In the genomic region with DNA sequence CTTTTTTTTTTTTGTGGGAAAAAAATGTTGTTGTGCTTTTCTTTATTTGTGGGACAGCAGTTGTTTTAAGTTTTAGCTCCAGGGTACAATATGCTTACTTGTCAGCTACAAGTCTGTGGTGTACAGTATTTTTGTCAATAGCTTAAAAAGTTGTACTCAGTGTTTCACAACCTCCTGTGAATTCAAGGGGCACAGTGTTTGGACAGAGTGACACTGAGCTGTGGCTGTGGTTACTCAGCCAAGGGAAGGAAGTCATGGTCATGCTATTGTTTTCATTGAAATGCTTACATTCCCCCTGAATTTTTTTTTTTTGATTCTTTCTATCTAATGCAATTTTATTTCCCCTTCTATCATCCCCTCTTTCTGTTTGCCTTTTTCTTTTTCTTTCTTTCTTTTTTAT, we compare ENCODE assay signal across 32 mouse cellular contexts.
A peak's percentile ranks its signal among the peaks of the same experiment; 100 is the strongest.
DNase-seq lines count a peak whose midpoint lies in the region; ATAC-seq and TF ChIP-seq lines count a peak whose summit lies in the region.
"Had no signal": no experiment of that assay in that cellular context is flagged by ENCODE, and none has a peak within 500 bp of the region (broad histone marks: within the 10 kb centered on the region; RNA-seq: fewer than 3 reads in every experiment).

No protein-coding gene starts in this region.

- H3K4me2 ChIP-seq in liver, embryonic 12.5 days = no peak overlapping the region
- H3K4me2 ChIP-seq in hindbrain, embryonic 11.5 days (replicated peaks; ENCODE audit: low read depth, low read length) = no peak overlapping the region
- no peak overlapping the region for H3K4me2 ChIP-seq in kidney, embryonic 16.5 days (replicated peaks; ENCODE audit: low read depth, low read length)
- H3K4me2 ChIP-seq: embryonic facial prominence, embryonic 13.5 days; forebrain, embryonic 12.5 days; heart, embryonic 12.5 days; heart, embryonic 15.5 days; hindbrain, embryonic 12.5 days; hindbrain, embryonic 15.5 days had no signal

- H3K4me3 ChIP-seq in liver, adult 2 months (ENCODE audit: insufficient read depth, low read depth, low read length) = no peak overlapping the region
- no peak overlapping the region for H3K4me3 ChIP-seq in liver, embryonic 12.5 days
- H3K4me3 ChIP-seq in hindbrain, embryonic 11.5 days (ENCODE audit: low read depth, low read length) = no peak overlapping the region
- H3K4me3 ChIP-seq in kidney, embryonic 16.5 days (ENCODE audit: low read length) = no peak overlapping the region
- H3K4me3 ChIP-seq: embryonic facial prominence, embryonic 10.5 days; embryonic facial prominence, embryonic 13.5 days; erythroblast, embryonic 14.5 days; forebrain, embryonic 12.5 days; heart, embryonic 12.5 days; heart, embryonic 15.5 days; hindbrain, embryonic 12.5 days; hindbrain, embryonic 15.5 days had no signal

- H3K27me3 ChIP-seq in liver, adult 2 months (ENCODE audit: control insufficient read depth, insufficient read depth, low read length) = no peaks in the 10 kb centered on the region
- H3K27me3 ChIP-seq in liver, embryonic 12.5 days (replicated peaks) = no peaks in the 10 kb centered on the region
- no peaks in the 10 kb centered on the region for H3K27me3 ChIP-seq in hindbrain, embryonic 11.5 days (ENCODE audit: control insufficient read depth, insufficient read depth, low read length)
- no peaks in the 10 kb centered on the region for H3K27me3 ChIP-seq in kidney, embryonic 16.5 days (ENCODE audit: insufficient read depth, low read length)
- H3K27me3 ChIP-seq: CH12.LX; embryonic facial prominence, embryonic 13.5 days; forebrain, embryonic 12.5 days; heart, embryonic 12.5 days; heart, embryonic 15.5 days; hindbrain, embryonic 12.5 days; hindbrain, embryonic 15.5 days; Patski had no signal

- no peak for TF ChIP-seq CTCF in liver, adult 2 months (IDR thresholded peaks at IDR 0.05; ENCODE audit: low read depth, low read length)

- ATAC-seq in liver, embryonic 12.5 days = no peak
- peak; percentile 78 for ATAC-seq in granulocyte monocyte progenitor cell, adult 5-6 weeks (replicated peaks; ENCODE audit: poor library complexity, severe bottlenecking)
- ATAC-seq in megakaryocyte progenitor cell, adult 5-6 weeks (replicated peaks; ENCODE audit: poor library complexity) = peak; percentile 77
- ATAC-seq in hindbrain, embryonic 11.5 days (ENCODE audit: low FRiP score) = no peak
- no peak for ATAC-seq in kidney, embryonic 16.5 days (ENCODE audit: low FRiP score, low TSS enrichment)
- ATAC-seq: forebrain, embryonic 16.5 days; Patski had no signal

- H3K27ac ChIP-seq in liver, adult 2 months (replicated peaks; ENCODE audit: insufficient read depth, low read depth, low read length) = no peak overlapping the region
- H3K27ac ChIP-seq in liver, embryonic 12.5 days = no peak overlapping the region
- no peak overlapping the region for H3K27ac ChIP-seq in hindbrain, embryonic 11.5 days (ENCODE audit: low read depth, low read length)
- H3K27ac ChIP-seq in kidney, embryonic 16.5 days (ENCODE audit: low read length) = no peak overlapping the region
- H3K27ac ChIP-seq: embryonic facial prominence, embryonic 10.5 days; embryonic facial prominence, embryonic 13.5 days; forebrain, embryonic 12.5 days; heart, embryonic 15.5 days; hindbrain, embryonic 12.5 days; hindbrain, embryonic 15.5 days had no signal

- peak; percentile 35 for DNase-seq in liver, adult 2 months (ENCODE audit: extremely low read depth, low read depth, low spot score)
- DNase-seq in hindbrain, embryonic 11.5 days (ENCODE audit: low spot score) = no peak
- no peak for DNase-seq in spleen, adult 12 weeks (ENCODE audit: low spot score)
- DNase-seq: adrenal gland, adult 2 months; adrenal gland, postnatal 14 days; B cell, adult 2 months; cerebellum, adult 11 months; cerebellum, adult 2 months; cerebellum, adult 9-11 months; cerebellum, postnatal 25 days; embryo, embryonic 11 days; gastrocnemius, postnatal 10 days; gastrocnemius, postnatal 36 days; heart, adult 18-20 months; heart, postnatal 10 days; heart, postnatal 36 days had no signal

- H3K9ac ChIP-seq in liver, adult 2 months (ENCODE audit: low read depth, low read length) = no peak overlapping the region
- no peak overlapping the region for H3K9ac ChIP-seq in liver, embryonic 12.5 days
- H3K9ac ChIP-seq in hindbrain, embryonic 11.5 days (ENCODE audit: low read depth, low read length) = no peak overlapping the region
- no peak overlapping the region for H3K9ac ChIP-seq in kidney, embryonic 16.5 days (replicated peaks; ENCODE audit: low read length)
- H3K9ac ChIP-seq: embryonic facial prominence, embryonic 13.5 days; forebrain, embryonic 12.5 days; heart, embryonic 12.5 days; heart, embryonic 15.5 days; hindbrain, embryonic 12.5 days; hindbrain, embryonic 15.5 days had no signal

- H3K79me2 ChIP-seq in liver, adult 2 months (ENCODE audit: control insufficient read depth, insufficient read depth, low read length) = no peaks in the 10 kb centered on the region

- H3K36me3 ChIP-seq in liver, adult 2 months (ENCODE audit: control insufficient read depth, insufficient read depth, low read length) = no peaks in the 10 kb centered on the region
- no peaks in the 10 kb centered on the region for H3K36me3 ChIP-seq in liver, embryonic 12.5 days
- no peaks in the 10 kb centered on the region for H3K36me3 ChIP-seq in hindbrain, embryonic 11.5 days (ENCODE audit: control insufficient read depth, insufficient read depth, low read length)
- H3K36me3 ChIP-seq in kidney, embryonic 16.5 days (ENCODE audit: insufficient read depth, low read length) = no peaks in the 10 kb centered on the region
- H3K36me3 ChIP-seq: embryonic facial prominence, embryonic 10.5 days; embryonic facial prominence, embryonic 13.5 days; forebrain, embryonic 12.5 days; G1E; heart, embryonic 12.5 days; heart, embryonic 15.5 days; hindbrain, embryonic 12.5 days; hindbrain, embryonic 15.5 days had no signal

- no peaks in the 10 kb centered on the region for H3K4me1 ChIP-seq in liver, adult 2 months (ENCODE audit: control insufficient read depth, insufficient read depth, low read length)
- H3K4me1 ChIP-seq in liver, embryonic 12.5 days = no peaks in the 10 kb centered on the region
- no peaks in the 10 kb centered on the region for H3K4me1 ChIP-seq in hindbrain, embryonic 11.5 days (replicated peaks; ENCODE audit: control insufficient read depth, insufficient read depth, low read length)
- H3K4me1 ChIP-seq in kidney, embryonic 16.5 days (ENCODE audit: insufficient read depth, low read length) = no peaks in the 10 kb centered on the region
- H3K4me1 ChIP-seq: embryonic facial prominence, embryonic 10.5 days; embryonic facial prominence, embryonic 13.5 days; forebrain, embryonic 12.5 days; heart, embryonic 15.5 days; hindbrain, embryonic 12.5 days; hindbrain, embryonic 15.5 days had no signal

- no peaks in the 10 kb centered on the region for H3K9me3 ChIP-seq in liver, embryonic 12.5 days (replicated peaks)
- H3K9me3 ChIP-seq in hindbrain, embryonic 11.5 days (ENCODE audit: control insufficient read depth, low read length) = no peaks in the 10 kb centered on the region
- H3K9me3 ChIP-seq in kidney, embryonic 16.5 days (ENCODE audit: low read length) = no peaks in the 10 kb centered on the region
- H3K9me3 ChIP-seq: embryonic facial prominence, embryonic 10.5 days; embryonic facial prominence, embryonic 13.5 days; forebrain, embryonic 12.5 days; heart, embryonic 12.5 days; heart, embryonic 15.5 days; hindbrain, embryonic 12.5 days; hindbrain, embryonic 15.5 days had no signal

- no peak for TF ChIP-seq POLR2A in liver, adult 2 months (IDR thresholded peaks at IDR 0.05; ENCODE audit: extremely low read depth, insufficient read depth, low read length)

Comparison
In these comparisons a context has a peak if more than half of its experiments do, and no peak if none do; other contexts are left out.
1. ATAC-seq: peak in granulocyte monocyte progenitor cell, adult 5-6 weeks (single experiment) and megakaryocyte progenitor cell, adult 5-6 weeks (single experiment); none in liver, embryonic 12.5 days (single experiment), hindbrain, embryonic 11.5 days (single experiment) and kidney, embryonic 16.5 days (single experiment).